Mouse (Mus musculus) adrenal gland, adult 8-10 months (tissue): ENCODE measurements around the gene Dpep1. TPM values are rescaled to one million over a fixed set of nuclear protein-coding genes. Genes with fewer than 3 reads are reported as not detected.
"Not testable (repeated sequence)": the region's sequence is repeated elsewhere in the genome, so short reads cannot be mapped to it uniquely, and the experiment has no call there.

Experiments
- DNase-seq: peaks from one replicate; pipeline ENCODE4 v3.0.0; 2022
- total RNA-seq, 4 experiments: library from RNA; stranded (reverse); gene quantifications; 2 replicates each; pipeline ENCODE4 v1.2.4; 2022

Gene Dpep1
- total RNA-seq, 4 experiments from 2014 or later: 40.8 to 52.6 (median 41.6) TPM

- DNase-seq: peak; percentile 93
These were observed 26.5 kb downstream of the Dpep1 start, which contains the start of the genes Chmp1a and Spata33 for GRCm38 (mm10) chr8:123212321-123213117. TSS of gene Chmp1a (minus strand) at chr8:123212763. TSS of gene Spata33 (plus strand) at chr8:123212832.

- DNase-seq: no peak
These were observed 27.2 kb downstream of the Dpep1 start for GRCm38 (mm10) chr8:123213118-123213772.

GRCm38 (mm10) chr8:123215430-123215829 is 29.4 kb downstream of the Dpep1 start:
- DNase-seq: no peak

- DNase-seq: no peak
These were observed 34.9 kb downstream of the Dpep1 start for GRCm38 (mm10) chr8:123220917-123221316.

- peak; percentile 90 for DNase-seq
These were observed 38.5 kb downstream of the Dpep1 start, which contains the start of gene Cdk10 for GRCm38 (mm10) chr8:123224278-123225266. TSS of gene Cdk10 (plus strand) at chr8:123224842.

- no peak for DNase-seq
These were observed 42.4 kb downstream of the Dpep1 start for GRCm38 (mm10) chr8:123228416-123228815.

- not testable (repeated sequence) for DNase-seq
These were observed 44.3 kb downstream of the Dpep1 start for GRCm38 (mm10) chr8:123230326-123230725.

GRCm38 (mm10) chr8:123231742-123232141 is 45.7 kb downstream of the Dpep1 start:
- no peak for DNase-seq

- no peak for DNase-seq
These were observed 46.5 kb downstream of the Dpep1 start for GRCm38 (mm10) chr8:123232553-123232952.

GRCm38 (mm10) chr8:123233300-123233699 is 47.3 kb downstream of the Dpep1 start:
- DNase-seq: no peak

- DNase-seq: no peak
These were observed 47.7 kb downstream of the Dpep1 start for GRCm38 (mm10) chr8:123233760-123234159.

- DNase-seq: no peak
These were observed 49.0 kb downstream of the Dpep1 start for GRCm38 (mm10) chr8:123234918-123235519.

- peak; percentile 89 for DNase-seq
These were observed 49.8 kb downstream of the Dpep1 start, which contains the start of gene Spata2l for GRCm38 (mm10) chr8:123235520-123236497. TSS of gene Spata2l (minus strand) at chr8:123236233.

- DNase-seq: peak; percentile 57
These were observed 53.4 kb downstream of the Dpep1 start for GRCm38 (mm10) chr8:123239398-123239797.

GRCm38 (mm10) chr8:123242107-123242923 is 56.3 kb downstream of the Dpep1 start:
- DNase-seq: no peak

- no peak for DNase-seq
These were observed 57.0 kb downstream of the Dpep1 start for GRCm38 (mm10) chr8:123243053-123243452.

GRCm38 (mm10) chr8:123244382-123244781 is 58.3 kb downstream of the Dpep1 start:
- DNase-seq: no peak

GRCm38 (mm10) chr8:123245543-123245942 is 59.5 kb downstream of the Dpep1 start:
- no peak for DNase-seq

- DNase-seq: no peak
These were observed 61.7 kb downstream of the Dpep1 start for GRCm38 (mm10) chr8:123247748-123248147.

GRCm38 (mm10) chr8:123248596-123248995 is 62.6 kb downstream of the Dpep1 start:
- no peak for DNase-seq
